Mouse (Mus musculus): ENCODE results near the gene Pepd.

- TF ChIP-seq GATA1 (IDR thresholded peaks at IDR 0.05; ENCODE audit: low read length) (no peak), TAL1 (IDR thresholded peaks at IDR 0.05; ENCODE audit: low read length) (no peak)
Measured at GRCm38 (mm10) chr7:34983702-34984475, 71.7 kb downstream of the Pepd start.
